ENCODE assay signal across 9 mouse cellular contexts in genomic region chr3:129332142-129332541, GRCm38 (mm10). TPM values are rescaled to one million over a fixed set of nuclear protein-coding genes. Genes with fewer than 3 reads are reported as not detected.
DNase-seq lines count a peak whose midpoint lies in the region; ATAC-seq and TF ChIP-seq lines count a peak whose summit lies in the region.
"Had no signal": no experiment of that assay in that cellular context is flagged by ENCODE, and none has a peak within 500 bp of the region (broad histone marks: within the 10 kb centered on the region; RNA-seq: fewer than 3 reads in every experiment).

No protein-coding gene starts in this region.

- no peak overlapping the region for H3K9ac ChIP-seq in limb, embryonic 12.5 days (replicated peaks)
- H3K9ac ChIP-seq in intestine, embryonic 15.5 days, result peak overlapping the region; percentile 27

- no peak for ATAC-seq in limb, embryonic 12.5 days (ENCODE audit: insufficient number of reproducible peaks, insufficient read depth, low FRiP score, low TSS enrichment, low read depth)
- peak; percentile 50 for ATAC-seq in intestine, embryonic 15.5 days
- no peak for ATAC-seq in megakaryocyte-erythroid progenitor cell, adult 5-6 weeks (replicated peaks; ENCODE audit: low FRiP score, low TSS enrichment, poor library complexity, severe bottlenecking)

- peaks cover 9% of the 10 kb centered on the region for H3K4me1 ChIP-seq in limb, embryonic 12.5 days (replicated peaks)
- peaks cover 11% of the 10 kb centered on the region for H3K4me1 ChIP-seq in limb, embryonic 10.5 days
- 0 out of 2 replicates have a peak, but pooled peaks cover 5% of the 10 kb centered on the region for H3K4me1 ChIP-seq in intestine, embryonic 15.5 days (replicated peaks)
- peaks cover 10% of the 10 kb centered on the region for H3K4me1 ChIP-seq in olfactory bulb, adult 2 months (ENCODE audit: control insufficient read depth, insufficient read depth, low read length)

- H3K4me3 ChIP-seq in gastrocnemius, adult 2 months, result peak overlapping the region; percentile 65
- H3K4me3 ChIP-seq in limb, embryonic 12.5 days (replicated peaks), result no peak overlapping the region
- H3K4me3 ChIP-seq in limb, embryonic 10.5 days, result no peak overlapping the region
- peak overlapping the region; percentile 47 for H3K4me3 ChIP-seq in intestine, embryonic 15.5 days (replicated peaks)
- peak overlapping the region; percentile 29; the same call in 1 of the 2 replicates for H3K4me3 ChIP-seq in olfactory bulb, adult 2 months (ENCODE audit: insufficient read depth, low read depth, low read length)

- 62% methylated on average over 7 of the region's 7 CpGs for WGBS in limb, embryonic 12.5 days
- 62% methylated on average over 7 of the region's 7 CpGs for WGBS in limb, embryonic 10.5 days
- 21% methylated on average over 7 of the region's 7 CpGs for WGBS in intestine, embryonic 15.5 days
- 71% methylated on average over 7 of the region's 7 CpGs for WGBS in olfactory bulb, adult 2 months

- TF ChIP-seq CTCF in gastrocnemius, adult 2 months (IDR thresholded peaks at IDR 0.05), result no peak
- TF ChIP-seq CTCF in olfactory bulb, adult 2 months (IDR thresholded peaks at IDR 0.05; ENCODE audit: insufficient read depth, low read depth, low read length), result no peak

- intact Hi-C loops in gastrocnemius, adult 2 months (cut with DNase I), result no loop called here

- H3K4me2 ChIP-seq in limb, embryonic 12.5 days, result peak overlapping the region; percentile 41
- H3K4me2 ChIP-seq in intestine, embryonic 15.5 days (replicated peaks), result peak overlapping the region; percentile 63
- H3K4me2 ChIP-seq: midbrain, embryonic 11.5 days had no signal

- peak overlapping the region; percentile 60 for H3K27ac ChIP-seq in gastrocnemius, adult 2 months
- H3K27ac ChIP-seq in limb, embryonic 12.5 days, result no peak overlapping the region
- no peak overlapping the region for H3K27ac ChIP-seq in limb, embryonic 10.5 days
- H3K27ac ChIP-seq in intestine, embryonic 15.5 days, result peak overlapping the region; percentile 48; the same call in 1 of the 2 replicates
- H3K27ac ChIP-seq in olfactory bulb, adult 2 months (ENCODE audit: insufficient read depth, low read depth, low read length), result no peak overlapping the region

- H3K36me3 ChIP-seq in limb, embryonic 12.5 days, result no peaks in the 10 kb centered on the region
- H3K36me3 ChIP-seq in limb, embryonic 10.5 days, result no peaks in the 10 kb centered on the region
- H3K36me3 ChIP-seq in intestine, embryonic 15.5 days, result no peaks in the 10 kb centered on the region

- no peaks in the 10 kb centered on the region for H3K9me3 ChIP-seq in limb, embryonic 12.5 days
- H3K9me3 ChIP-seq in limb, embryonic 10.5 days (replicated peaks), result no peaks in the 10 kb centered on the region
- no peaks in the 10 kb centered on the region for H3K9me3 ChIP-seq in intestine, embryonic 15.5 days

- no peaks in the 10 kb centered on the region for H3K27me3 ChIP-seq in limb, embryonic 12.5 days
- no peaks in the 10 kb centered on the region for H3K27me3 ChIP-seq in limb, embryonic 10.5 days (ENCODE audit: low read depth, poor library complexity, severe bottlenecking)
- H3K27me3 ChIP-seq in intestine, embryonic 15.5 days (replicated peaks), result no peaks in the 10 kb centered on the region

- no peak for DNase-seq in gastrocnemius, adult 2 months
- DNase-seq in gastrocnemius, adult 18-20 months (ENCODE audit: low spot score), result no peak
- DNase-seq in limb, embryonic 10.5 days (ENCODE audit: low spot score), result no peak
- no peak for DNase-seq in right cerebral cortex, adult 2 months (ENCODE audit: low spot score in 2 of 2)

- TF ChIP-seq POLR2A in olfactory bulb, adult 2 months (IDR thresholded peaks at IDR 0.05; ENCODE audit: insufficient read depth, low read depth, low read length), result no peak

RNA-seq across cellular contexts. Expression of gene Enpep, which starts 0.4 kb away (rescaled TPM):
- 1 to 10 TPM; 1.7 to 3.2 TPM for total RNA-seq in gastrocnemius, adult 2 months (2021)
- 1 to 10 TPM; 2.3 TPM for total RNA-seq in gastrocnemius, adult 18-20 months (2021)
- polyA plus RNA-seq in limb, embryonic 12.5 days (2016; fragmentation: Nextera tagmentation; extraction: Ambion mirVana), result 0.58 and 1.1 TPM in 2 replicates
- 0.20 and 0.31 TPM in 2 replicates for polyA plus RNA-seq in limb, embryonic 10.5 days (2016; fragmentation: Nextera tagmentation; extraction: Ambion mirVana)
- 97.2 and 100 TPM in 2 replicates for polyA plus RNA-seq in intestine, embryonic 15.5 days (2015; fragmentation: Nextera tagmentation; extraction: Ambion mirVana)
- not detected in 2 replicates for polyA plus RNA-seq in olfactory bulb, adult 2 months (2012; ENCODE audit: insufficient read depth, insufficient read length, low replicate concordance, missing spikeins)
- 2.4 TPM in 1 of 2 replicates, not detected in the other for total RNA-seq in megakaryocyte-erythroid progenitor cell, adult 5-6 weeks (2014; fragmentation: Nextera tagmentation)
- total RNA-seq in megakaryocyte-erythroid progenitor cell, adult 5-6 weeks (2017), result not detected in 2 replicates

Comparison
In these comparisons a context has a peak if more than half of its experiments do, and no peak if none do; other contexts are left out.
1. H3K27ac ChIP-seq: peak in gastrocnemius, adult 2 months (single experiment) and intestine, embryonic 15.5 days (single experiment); none in limb, embryonic 12.5 days (single experiment), limb, embryonic 10.5 days (single experiment) and olfactory bulb, adult 2 months (single experiment).
2. H3K4me3 ChIP-seq: peak in gastrocnemius, adult 2 months (single experiment), intestine, embryonic 15.5 days (single experiment) and olfactory bulb, adult 2 months (single experiment); none in limb, embryonic 12.5 days (single experiment) and limb, embryonic 10.5 days (single experiment).